Mouse (Mus musculus) layer of hippocampus, postnatal 14 days (tissue): ENCODE measurements around the gene Creb3l2. TPM values are rescaled to one million over a fixed set of nuclear protein-coding genes. Genes with fewer than 3 reads are reported as not detected.
A peak's percentile ranks its signal among the peaks of the same experiment; 100 is the strongest.
"Not testable (repeated sequence)": the region's sequence is repeated elsewhere in the genome, so short reads cannot be mapped to it uniquely, and the experiment has no call there.

Experiments
- DNase-seq, 2 experiments: peaks; one replicate each; pipeline ENCODE4 v3.0.0; 2021 to 2022; ENCODE audit warnings: low spot score in 2 of 2, mixed read lengths in 1 of 2
- long read RNA-seq, 2 experiments: library from polyadenylated mRNA; stranded (forward); transcript quantifications; one replicate each; pipeline ENCODE4 v2.0.0; 2021
- total RNA-seq, 2 experiments: library from RNA; stranded (reverse); gene quantifications; 2 replicates each; pipeline ENCODE4 v1.2.3; 2021

The Creb3l2 gene
- 10 to 100 TPM in 1 of 2 experiments, 1 to 10 TPM in 1; 9.4 to 11.0 TPM for total RNA-seq
- long read RNA-seq, experiment 1, full-length matches to known transcripts, result 3 of 5 reads
- long read RNA-seq, experiment 1, partial matches to known transcripts, result 0 of 5 reads
- long read RNA-seq, experiment 1, other reads (novel, unspliced or antisense), result 2 of 5 reads
- long read RNA-seq, experiment 2, full-length matches to known transcripts, result 1 of 10 reads
- long read RNA-seq, experiment 2, partial matches to known transcripts, result 0 of 10 reads
- long read RNA-seq, experiment 2, other reads (novel, unspliced or antisense), result 9 of 10 reads

DNA sequence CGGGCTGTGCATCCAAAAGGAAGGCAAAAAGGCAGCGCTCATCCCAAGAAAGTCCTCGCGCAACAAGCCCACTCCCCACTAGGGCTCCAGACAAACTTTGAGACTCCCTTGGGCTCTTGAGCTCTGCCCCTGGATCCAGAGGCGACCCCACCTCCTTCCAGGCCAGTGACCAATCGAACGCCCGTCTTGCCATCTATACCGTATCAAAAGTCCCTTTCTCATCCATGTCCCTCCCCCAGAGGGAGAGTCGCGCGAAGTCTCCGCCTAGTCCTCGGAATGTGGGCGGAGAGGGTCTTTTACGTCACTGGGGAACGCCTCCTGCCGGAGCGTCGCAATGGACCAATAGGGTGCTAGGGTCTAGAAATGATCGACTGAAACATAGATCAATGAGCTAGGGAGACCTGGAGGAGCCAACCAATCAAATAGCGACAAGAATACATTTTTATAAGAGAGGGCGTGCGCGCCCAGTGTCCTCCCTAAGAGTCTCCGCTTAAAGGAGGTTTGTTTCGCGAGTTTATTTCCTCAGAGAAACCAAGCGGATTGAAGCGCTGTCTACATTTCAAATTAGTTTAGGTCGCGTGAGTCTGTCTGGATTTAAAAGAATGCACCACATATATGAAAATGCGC, at the start of gene Creb3l2:
Gene Creb3l2 (minus strand): TSS at position 106 of the 627 bp plus-strand sequence.
- peak; percentile 89 to 99 for DNase-seq

- DNase-seq, result no peak
Measured at GRCm38 (mm10) chr6:37486502-37486901, 44.6 kb upstream of the Creb3l2 start.

GRCm38 (mm10) chr6:37484588-37485070, 42.7 kb upstream of the Creb3l2 start:
- no peak for DNase-seq

- no peak for DNase-seq
Measured at GRCm38 (mm10) chr6:37483262-37483661, 41.3 kb upstream of the Creb3l2 start.

- DNase-seq, result no peak
Measured at GRCm38 (mm10) chr6:37481147-37481546, 39.2 kb upstream of the Creb3l2 start.

GRCm38 (mm10) chr6:37480008-37480407, 38.1 kb upstream of the Creb3l2 start:
- no peak for DNase-seq

DNA sequence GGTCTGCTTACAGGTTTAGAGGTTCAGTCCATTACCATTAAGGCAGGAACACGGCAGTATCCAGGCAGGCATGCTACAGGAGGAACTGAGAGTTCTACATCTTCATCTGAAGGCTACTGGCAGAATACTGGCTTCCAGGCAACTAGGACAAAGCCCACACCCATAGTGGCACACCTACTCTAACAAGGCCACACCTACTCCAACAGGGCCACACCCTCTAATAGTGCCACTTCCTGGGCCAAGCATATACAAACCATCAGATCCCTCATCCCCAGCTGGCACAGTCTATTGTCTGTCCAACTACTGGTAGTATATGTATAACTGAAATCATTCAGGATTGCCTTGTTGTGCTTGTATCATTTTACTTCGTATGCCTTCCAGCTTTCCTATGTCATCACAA, 36.5 kb upstream of the Creb3l2 start:
- no peak for DNase-seq

- peak in 1 of 2 experiments; percentile 28 for DNase-seq
Measured at GRCm38 (mm10) chr6:37473674-37474342, 31.9 kb upstream of the Creb3l2 start.

- DNase-seq, result no peak
Measured at GRCm38 (mm10) chr6:37470216-37470615, 28.3 kb upstream of the Creb3l2 start.

GRCm38 (mm10) chr6:37465847-37466246, 23.9 kb upstream of the Creb3l2 start:
- DNase-seq, result peak in 1 of 2 experiments; percentile 50

DNA sequence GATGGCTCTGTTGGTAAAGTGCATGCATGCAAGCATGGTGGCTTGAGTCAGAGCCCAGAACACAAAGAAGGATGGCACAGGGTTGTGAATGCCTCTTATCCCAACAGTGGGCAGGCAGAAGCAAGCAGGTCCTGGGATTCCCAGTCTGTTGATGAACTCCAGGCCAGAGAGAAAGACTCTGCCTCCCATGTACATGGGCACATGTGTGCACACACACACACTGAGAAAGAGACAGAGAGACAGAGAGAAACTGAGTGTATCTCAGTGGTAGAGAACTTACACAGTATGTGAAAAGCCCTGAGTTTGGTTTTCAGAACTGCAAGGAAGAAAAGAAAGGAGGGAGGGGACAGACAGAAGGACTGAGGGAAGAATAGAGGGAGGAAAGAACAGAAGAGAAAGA, 23.4 kb upstream of the Creb3l2 start:
- no peak for DNase-seq

DNA sequence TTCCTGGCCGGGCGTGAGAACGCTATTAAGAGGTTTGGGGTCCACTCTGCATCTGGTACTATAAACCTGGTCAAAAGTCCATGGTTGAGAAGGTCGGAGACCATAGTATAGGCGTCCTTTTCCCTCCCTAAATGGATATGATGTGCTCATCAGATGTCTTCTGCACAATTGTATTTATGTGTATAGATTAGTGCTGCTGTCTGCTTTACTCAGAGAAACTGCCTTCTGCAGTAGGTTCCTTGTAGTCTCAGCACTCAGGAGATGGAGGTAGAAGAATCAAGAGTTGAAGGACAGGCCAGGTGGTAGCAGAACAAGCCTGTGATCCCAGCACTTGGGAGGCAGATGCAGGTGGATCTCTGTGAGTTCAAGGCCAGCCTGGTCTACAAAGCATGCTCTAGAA, 22.6 kb upstream of the Creb3l2 start:
- no peak for DNase-seq

DNA sequence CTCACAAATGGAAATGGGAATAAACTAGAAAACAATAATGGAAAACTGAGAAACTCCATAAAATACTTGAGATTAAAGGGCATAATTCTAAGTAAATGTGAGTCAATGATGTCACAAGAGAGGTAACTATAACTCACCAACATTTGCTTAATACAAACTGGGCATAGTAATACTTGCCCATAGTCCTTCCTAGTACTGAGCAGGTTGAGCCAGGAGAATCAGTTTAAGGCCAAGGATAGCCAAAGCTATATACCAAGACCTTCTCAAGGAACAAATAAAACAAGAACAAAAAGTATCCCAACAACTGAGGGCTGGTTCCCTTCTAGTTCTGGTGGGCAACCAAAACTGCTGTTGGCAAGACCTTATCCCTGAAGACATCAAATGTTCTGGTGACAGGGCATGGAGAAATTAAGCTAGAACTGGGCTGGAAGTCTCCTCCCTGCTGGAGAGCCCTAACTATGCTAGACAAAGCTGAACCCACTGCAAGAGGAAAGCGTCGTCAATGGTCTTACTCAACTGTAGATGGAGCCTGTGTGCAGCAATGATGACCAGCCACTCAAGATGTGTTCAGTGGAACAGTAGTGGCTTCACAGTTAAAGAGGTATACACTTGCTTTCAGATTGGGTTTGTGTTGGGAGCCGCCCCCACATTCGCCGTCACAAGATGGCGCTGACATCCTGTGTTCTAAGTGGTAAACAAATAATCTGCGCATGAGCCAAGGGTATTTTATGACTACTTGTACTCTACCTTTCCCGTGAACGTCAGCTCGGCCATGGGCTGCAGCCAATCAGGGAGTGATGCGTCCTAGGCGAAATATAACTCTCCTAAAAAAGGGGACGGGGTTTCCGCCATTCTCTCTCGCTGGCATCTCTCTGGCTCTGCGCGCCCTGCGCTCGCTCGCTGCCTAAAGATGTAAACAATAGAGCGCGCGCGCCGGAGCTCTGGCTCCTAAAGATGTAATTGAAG, 21.9 kb upstream of the Creb3l2 start:
- peak in 1 of 2 experiments; percentile 54 for DNase-seq

DNA sequence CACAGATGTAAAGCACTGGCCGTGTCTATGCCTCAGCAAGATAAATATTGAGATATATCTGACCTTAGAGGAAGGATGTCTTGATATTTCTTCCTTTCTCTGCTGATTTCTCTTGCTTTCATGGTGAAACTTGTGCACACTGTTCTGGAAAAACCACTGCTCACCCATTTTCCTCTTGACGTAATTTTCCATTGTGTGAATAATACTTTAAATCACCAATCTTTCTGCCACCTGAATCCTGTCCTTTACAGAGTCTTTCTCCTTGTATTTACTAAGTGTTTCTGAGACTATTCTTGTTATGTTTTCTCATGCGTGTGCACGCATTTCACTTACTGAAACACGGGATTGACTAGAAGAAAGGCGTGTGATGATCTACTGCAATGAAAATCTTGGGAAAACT, 18.7 kb upstream of the Creb3l2 start:
- DNase-seq, result no peak

DNA sequence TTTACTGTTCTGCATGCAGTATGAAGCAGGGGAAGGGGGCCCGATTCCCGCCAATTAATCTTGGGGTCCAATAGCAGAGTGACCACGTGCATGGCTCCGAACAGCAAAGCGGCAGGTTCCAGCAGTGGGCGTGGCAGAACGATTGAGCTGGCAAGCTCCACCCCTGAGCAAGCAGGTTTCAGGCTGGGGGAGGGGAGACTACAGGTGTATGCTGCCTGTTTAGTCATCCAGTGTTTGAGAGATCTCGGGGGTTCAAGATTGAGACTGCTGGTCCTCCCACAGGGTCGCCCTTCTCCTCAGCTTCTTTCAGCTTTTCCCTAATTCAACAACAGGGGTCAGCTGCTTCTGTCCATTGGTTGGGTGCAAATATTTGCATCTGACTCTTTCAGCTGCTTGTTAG, 17.7 kb upstream of the Creb3l2 start:
- not testable (repeated sequence) for DNase-seq

DNA sequence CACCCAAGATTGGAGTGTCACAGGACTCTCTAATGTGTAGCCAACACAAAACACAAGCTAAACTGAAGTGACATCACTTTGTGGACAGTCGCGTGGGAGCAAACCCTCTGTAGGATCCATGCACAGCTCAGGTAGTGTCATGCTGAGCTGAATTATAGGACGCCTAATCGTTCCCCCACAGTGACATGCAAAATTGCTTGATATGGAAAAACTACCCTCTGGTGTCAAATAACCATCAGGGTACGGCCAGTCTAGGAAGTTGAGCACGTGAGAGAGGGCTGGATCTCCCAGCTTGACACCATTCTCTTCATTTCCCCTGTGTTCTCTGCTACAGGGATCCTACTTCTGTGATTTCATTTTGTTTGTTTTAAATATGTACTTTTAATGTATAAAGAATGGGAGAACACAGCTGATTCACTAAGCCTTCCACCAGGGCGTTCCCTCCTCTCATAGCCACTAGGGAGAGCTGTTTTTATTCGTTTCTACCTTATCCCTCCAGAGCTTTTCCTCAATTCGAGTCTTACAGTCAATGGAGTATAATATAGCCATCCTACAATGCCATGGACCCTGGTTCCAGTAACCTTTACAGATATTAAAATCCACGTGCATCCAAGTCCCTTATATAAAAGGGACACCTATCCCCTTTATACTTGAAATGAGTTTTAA, 16.2 kb upstream of the Creb3l2 start:
- no peak for DNase-seq

GRCm38 (mm10) chr6:37455540-37455939, 13.6 kb upstream of the Creb3l2 start:
- no peak for DNase-seq

DNA sequence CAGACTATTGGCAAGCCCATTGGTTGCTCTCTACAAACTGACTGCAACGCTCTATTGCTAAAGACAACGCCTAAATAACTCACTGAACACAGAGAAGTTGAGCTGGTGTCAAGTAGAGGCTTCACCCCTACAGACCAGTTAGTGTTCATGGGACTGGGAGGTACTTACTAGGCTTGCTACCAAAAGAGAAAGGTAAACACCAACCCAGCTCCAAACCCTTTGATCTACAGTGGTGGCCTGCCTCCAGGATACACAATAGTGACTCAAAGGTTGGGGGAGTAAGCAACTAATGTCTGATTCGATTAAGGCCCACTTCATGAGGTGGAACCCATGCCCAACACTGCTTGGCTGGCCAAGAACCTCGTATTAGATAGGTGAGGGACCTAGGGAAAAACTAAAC, 11.1 kb upstream of the Creb3l2 start:
- DNase-seq, result no peak

DNA sequence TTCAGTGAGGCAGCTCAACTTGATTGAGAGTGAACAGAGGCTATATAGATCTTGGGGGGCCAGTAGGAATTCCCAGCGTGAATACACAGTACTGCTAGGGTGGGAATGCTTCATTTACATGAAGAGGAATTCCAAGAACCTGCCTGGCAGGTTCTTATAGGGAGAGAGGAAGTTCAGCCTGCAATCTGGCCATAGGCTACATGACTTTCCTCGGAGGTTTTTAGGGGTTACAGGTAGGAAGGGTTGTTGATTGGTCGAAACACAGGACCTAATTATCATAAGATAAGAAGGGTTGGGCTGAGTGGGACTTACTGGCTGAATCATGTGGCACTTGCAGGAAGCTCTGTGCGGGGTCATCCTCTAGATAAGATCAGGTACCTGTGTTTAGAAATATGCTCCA, 9.7 kb upstream of the Creb3l2 start:
- no peak for DNase-seq

GRCm38 (mm10) chr6:37447704-37448466, 5.9 kb upstream of the Creb3l2 start:
- DNase-seq, result peak; percentile 75 to 81
